Mouse (Mus musculus): ENCODE data around the gene Arrdc2.

GRCm38 (mm10) chr8:70802786-70803510 lies 36.6 kb downstream of the Arrdc2 start:
- TF ChIP-seq CTCF (IDR thresholded peaks at IDR 0.05; ENCODE audit: insufficient read depth, low read length): no peak
- no peak for TF ChIP-seq POLR2A (IDR thresholded peaks at IDR 0.05; ENCODE audit: borderline replicate concordance, extremely low read depth, low read depth, low read length)
